Mouse (Mus musculus) cerebellum, postnatal 14 days (tissue): ENCODE data around the gene Gm8871.
"Not testable (repeated sequence)": the region's sequence is repeated elsewhere in the genome, so short reads cannot be mapped to it uniquely, and the experiment has no call there.

ENCODE experiments used
- DNase-seq, 2 experiments: peaks; one replicate each; pipeline ENCODE4 v3.0.0; 2021; ENCODE audit warnings: mixed read lengths in 2 of 2

Gene Gm8871

DNA sequence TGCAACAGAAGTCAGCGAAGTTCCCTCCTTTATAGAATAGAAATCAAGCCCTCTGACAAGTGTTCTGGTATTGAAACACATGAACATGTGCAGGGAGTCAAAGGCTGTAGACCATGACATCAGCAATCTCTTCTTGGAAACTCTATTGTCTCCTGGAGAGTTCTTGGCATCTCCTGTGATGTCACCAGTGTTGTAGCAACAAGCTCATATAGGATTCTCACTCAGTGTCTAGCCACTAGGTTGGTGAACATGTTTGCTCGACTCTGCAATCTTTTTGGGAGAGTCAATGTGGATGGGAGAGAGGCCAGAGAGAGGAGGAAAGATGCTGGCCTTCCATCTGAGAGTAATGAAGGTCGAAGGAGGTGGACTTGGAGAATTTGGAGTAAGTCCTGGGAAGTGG, at the start of gene Gm8871, which contains the start of gene Gm8857:
TSS of gene Gm8871 (plus strand) at position 301 of the 400 bp plus-strand sequence.
TSS of gene Gm8857 (plus strand) at position 303 of the 400 bp plus-strand sequence.
- not testable (repeated sequence) for DNase-seq

GRCm38 (mm10) chr5:10953512-10953911, 5.9 kb downstream of the Gm8871 start:
- DNase-seq = not testable (repeated sequence)

- DNase-seq = peak; percentile 0 to 1
These were observed 10.5 kb downstream of the Gm8871 start for GRCm38 (mm10) chr5:10958057-10958456.
